Mouse (Mus musculus): ENCODE results near the gene Clec16a. TPM values are rescaled to one million over a fixed set of nuclear protein-coding genes. Genes with fewer than 3 reads are reported as not detected.

The Clec16a gene
- total RNA-seq, 1 experiment from 2014 or later = 15.5 TPM

Other genes starting within 250 kb of the Clec16a start
- gene Emp2, start 231.4 kb upstream of the Clec16a start, total RNA-seq (2017) = not detected in 2 replicates
- not detected in 2 replicates for gene Tekt5, start 149.8 kb upstream of the Clec16a start, total RNA-seq (2017)
- 55.7 and 59.3 TPM in 2 replicates for gene Nubp1, start 133.4 kb upstream of the Clec16a start, total RNA-seq (2017)
- 0.05 TPM in 1 of 2 replicates, not detected in the other for gene Tvp23a, start 98.0 kb upstream of the Clec16a start, total RNA-seq (2017)
- 0.69 and 1.2 TPM in 2 replicates for gene Ciita, start 65.3 kb upstream of the Clec16a start, total RNA-seq (2017)
- 3.7 and 5.9 TPM in 2 replicates for gene Dexi, start 2.3 kb upstream of the Clec16a start, total RNA-seq (2017)
- 0.59 and 2.3 TPM in 2 replicates for gene Socs1, start 240.2 kb downstream of the Clec16a start, total RNA-seq (2017)
- not detected in 2 replicates for gene Tnp2, start 243.3 kb downstream of the Clec16a start, total RNA-seq (2017)
- not detected in 2 replicates for gene Prm3, start 245.6 kb downstream of the Clec16a start, total RNA-seq (2017)